In genomic region chr9:40737117-40737516, GRCm38 (mm10) we compare ENCODE assay signal across 28 mouse cellular contexts. TPM values are rescaled to one million over a fixed set of nuclear protein-coding genes. Genes with fewer than 3 reads are reported as not detected.
DNase-seq lines count a peak whose midpoint lies in the region; ATAC-seq lines count a peak whose summit lies in the region.
"Had no signal": no experiment of that assay in that cellular context is flagged by ENCODE, and none has a peak within 500 bp of the region (broad histone marks: within the 10 kb centered on the region; RNA-seq: fewer than 3 reads in every experiment).

No protein-coding gene starts in this region.

- DNase-seq in embryonic facial prominence, embryonic 14.5 days (ENCODE audit: low spot score) = peak; percentile 51
- no peak for DNase-seq in embryonic facial prominence, embryonic 10.5 days (ENCODE audit: low spot score)
- peak; percentile 30 for DNase-seq in left cerebral cortex, adult 11 months (ENCODE audit: low spot score)
- no peak for DNase-seq in left cerebral cortex, postnatal 4 days
- peak; percentile 52 for DNase-seq in right cerebral cortex, adult 18-20 months
- no peak for DNase-seq in right cerebral cortex, postnatal 25 days
- peak; percentile 20 for DNase-seq in right cerebral cortex, postnatal 14 days
- DNase-seq in spleen, postnatal 36 days (ENCODE audit: low spot score in 2 of 2) = no peak
- DNase-seq: adrenal gland, postnatal 10 days; adrenal gland, postnatal 36 days; cerebellum, adult 11 months; cerebellum, adult 2 months; cerebellum, adult 9-11 months; cerebellum, postnatal 25 days; gastrocnemius, adult 2 months; gastrocnemius, postnatal 14 days; heart, adult 2 months; heart, postnatal 14 days; heart, postnatal 4 days had no signal

- no peak overlapping the region for H3K27ac ChIP-seq in embryonic facial prominence, embryonic 14.5 days (replicated peaks; ENCODE audit: low read depth, low read length)
- H3K27ac ChIP-seq in embryonic facial prominence, embryonic 10.5 days (replicated peaks) = no peak overlapping the region
- H3K27ac ChIP-seq: embryonic facial prominence, embryonic 13.5 days; forebrain, embryonic 10.5 days; gastrocnemius, adult 2 months; heart, adult 2 months; heart, embryonic 10.5 days; heart, embryonic 13.5 days; hindbrain, embryonic 14.5 days; hindbrain, postnatal 0 days had no signal

- H3K9me3 ChIP-seq in embryonic facial prominence, embryonic 14.5 days (ENCODE audit: control insufficient read depth, low read length) = no peaks in the 10 kb centered on the region
- no peaks in the 10 kb centered on the region for H3K9me3 ChIP-seq in embryonic facial prominence, embryonic 10.5 days
- H3K9me3 ChIP-seq: embryonic facial prominence, embryonic 13.5 days; forebrain, embryonic 10.5 days; heart, embryonic 10.5 days; heart, embryonic 13.5 days had no signal

- H3K9ac ChIP-seq in embryonic facial prominence, embryonic 14.5 days (ENCODE audit: low read depth, low read length) = no peak overlapping the region
- H3K9ac ChIP-seq: embryonic facial prominence, embryonic 13.5 days; heart, embryonic 13.5 days; hindbrain, embryonic 14.5 days had no signal

- no peaks in the 10 kb centered on the region for H3K36me3 ChIP-seq in embryonic facial prominence, embryonic 14.5 days (ENCODE audit: control insufficient read depth, insufficient read depth, low read length)
- no peaks in the 10 kb centered on the region for H3K36me3 ChIP-seq in embryonic facial prominence, embryonic 10.5 days (replicated peaks)
- H3K36me3 ChIP-seq: forebrain, embryonic 10.5 days; heart, embryonic 10.5 days; heart, embryonic 13.5 days had no signal

- H3K4me1 ChIP-seq in embryonic facial prominence, embryonic 14.5 days (ENCODE audit: control insufficient read depth, insufficient read depth, low read length) = peaks cover 3% of the 10 kb centered on the region; the same call in 1 of the 2 replicates
- peaks cover 20% of the 10 kb centered on the region for H3K4me1 ChIP-seq in embryonic facial prominence, embryonic 10.5 days

- H3K4me3 ChIP-seq in embryonic facial prominence, embryonic 14.5 days (ENCODE audit: low read depth, low read length) = no peak overlapping the region
- H3K4me3 ChIP-seq in embryonic facial prominence, embryonic 10.5 days = no peak overlapping the region
- H3K4me3 ChIP-seq: embryonic facial prominence, embryonic 13.5 days; forebrain, embryonic 10.5 days; gastrocnemius, adult 2 months; heart, adult 2 months; heart, embryonic 10.5 days; heart, embryonic 13.5 days had no signal

- H3K27me3 ChIP-seq in embryonic facial prominence, embryonic 14.5 days (replicated peaks; ENCODE audit: control insufficient read depth, insufficient read depth, low read length) = no peaks in the 10 kb centered on the region
- H3K27me3 ChIP-seq in embryonic facial prominence, embryonic 10.5 days (replicated peaks; ENCODE audit: low read depth, poor library complexity, severe bottlenecking) = no peaks in the 10 kb centered on the region
- H3K27me3 ChIP-seq: embryonic facial prominence, embryonic 13.5 days; heart, embryonic 13.5 days had no signal

- no peak overlapping the region for H3K4me2 ChIP-seq in embryonic facial prominence, embryonic 14.5 days (ENCODE audit: low read depth, low read length)
- H3K4me2 ChIP-seq: embryonic facial prominence, embryonic 13.5 days; heart, embryonic 13.5 days; hindbrain, embryonic 14.5 days had no signal

- intact Hi-C loops in left cerebral cortex, postnatal 4 days (cut with DNase I) = no loop called here

- no peak for ATAC-seq in embryonic facial prominence, embryonic 14.5 days (ENCODE audit: low read depth)
- ATAC-seq: forebrain, embryonic 14.5 days; hindbrain, postnatal 0 days; inflammation-experienced regulatory T-cells, adult 6 months had no signal

- WGBS in embryonic facial prominence, embryonic 14.5 days = 73% methylated on average over 6 of the region's 6 CpGs
- WGBS in embryonic facial prominence, embryonic 10.5 days = 83% methylated on average over 6 of the region's 6 CpGs

RNA-seq across cellular contexts. Expression of gene Clmp, which starts 51.4 kb away (rescaled TPM):
- polyA plus RNA-seq in embryonic facial prominence, embryonic 14.5 days (2014; fragmentation: Nextera tagmentation; extraction: Ambion mirVana) = 51.2 and 58.4 TPM in 2 replicates
- polyA plus RNA-seq in embryonic facial prominence, embryonic 10.5 days (2016; fragmentation: Nextera tagmentation; extraction: Ambion mirVana) = 35.5 and 45.6 TPM in 2 replicates
- 100 to 1,000 TPM; 116 to 135 TPM for total RNA-seq in left cerebral cortex, postnatal 4 days (2021)
- total RNA-seq: common myeloid progenitor, adult 5-6 weeks had no signal
- polyA plus RNA-seq: inflammation-experienced regulatory T-cells, adult 6 months had no signal

Comparison
In these comparisons a context has a peak if more than half of its experiments do, and no peak if none do; other contexts are left out.
1. DNase-seq: peak in embryonic facial prominence, embryonic 14.5 days (single experiment), left cerebral cortex, adult 11 months (single experiment), right cerebral cortex, adult 18-20 months (single experiment) and right cerebral cortex, postnatal 14 days (single experiment); none in embryonic facial prominence, embryonic 10.5 days (single experiment), left cerebral cortex, postnatal 4 days (single experiment), right cerebral cortex, postnatal 25 days (single experiment) and spleen, postnatal 36 days (0 of 2).